Mouse (Mus musculus) erythroblast, embryonic 14.5 days (primary cell): ENCODE results near the gene Ntrk3.

Experiments used
- GATA1 ChIP-seq: IDR thresholded peaks from 2 replicates; pipeline ENCODE4 v1.6.1; 2012; ENCODE audit warnings: low read length, inconsistent platforms, mixed read lengths
- TAL1 ChIP-seq: IDR thresholded peaks from 3 replicates; pipeline ENCODE4 v1.6.1; 2012; ENCODE audit warnings: low read length, inconsistent platforms, mixed read lengths

DNA sequence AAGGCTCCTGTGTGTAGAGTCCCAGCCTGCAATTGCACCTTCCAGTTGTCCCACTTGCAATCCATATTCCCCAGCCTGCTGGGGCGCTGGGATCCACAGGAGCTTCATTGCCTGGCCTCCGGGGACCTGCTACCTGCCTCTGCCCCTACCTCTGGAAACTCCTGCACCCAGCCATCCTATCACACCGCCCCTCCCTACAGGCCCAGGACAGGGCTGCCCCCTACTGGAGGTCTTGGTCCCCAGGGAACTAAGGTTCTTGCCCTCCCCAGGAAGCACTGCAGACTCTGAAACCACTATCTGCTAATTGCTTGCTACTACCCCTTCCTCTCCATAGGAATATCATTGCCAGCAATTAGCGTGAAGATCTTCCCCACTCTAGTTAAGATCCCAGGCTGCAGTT is 84.1 kb downstream of the Ntrk3 start:
- TF ChIP-seq TAL1 (no peak), GATA1 (no peak)
